Mouse (Mus musculus) forebrain, embryonic 11.5 days (tissue): ENCODE measurements around the gene Phb2. TPM values are rescaled to one million over a fixed set of nuclear protein-coding genes. Genes with fewer than 3 reads are reported as not detected.
A peak's percentile ranks its signal among the peaks of the same experiment; 100 is the strongest.

Experiments used
- microRNA counts: library from miRNA; unstranded; fragments of <30 nt; microRNA quantifications from one replicate; lab custom pipeline; 2015
- microRNA-seq: library from miRNA; unstranded; fragments of <30 nt; microRNA quantifications from one replicate; pipeline ENCODE4, GENCODE M21; 2016; ENCODE audit not compliant: insufficient number of aligned reads
- polyA plus RNA-seq: library from polyadenylated mRNA; unstranded; fragments of >200 nt; fragmentation: Nextera tagmentation; extraction: Ambion mirVana; gene quantifications from 2 replicates; pipeline ENCODE4 v1.2.1, GENCODE M21; 2014

Gene Phb2
- polyA plus RNA-seq, 1 experiment from 2014 or later, result 376 TPM

MicroRNAs encoded within 50 kb of the gene (microRNA counts, 519-probe panel; counts per million panel counts)
- microRNA mmu-miR-141 (lab: Ali Mortazavi, UCI) (31.2 counts per million), microRNA mmu-miR-200c (lab: Ali Mortazavi, UCI) (3,795 counts per million, percentile 25 among the panel's probes with 10 or more counts)

Small RNAs within 50 kb of the gene (microRNA-seq; reads per million reads assigned to microRNA genes)
- gene Mir141 (145 reads per million, percentile 40 among the genes with 10 or more reads in this experiment), gene Mir200c (1,163 reads per million, percentile 69 among the genes with 10 or more reads in this experiment)

Other genes starting within 250 kb of the Phb2 start
- 12.8 and 15.2 TPM in 2 replicates for gene Clstn3, start 247.5 kb upstream of the Phb2 start, polyA plus RNA-seq
- 0.08 and 0.21 TPM in 2 replicates for gene C1rl, start 219.2 kb upstream of the Phb2 start, polyA plus RNA-seq
- gene C1ra, start 199.9 kb upstream of the Phb2 start, polyA plus RNA-seq, result 0.08 and 0.35 TPM in 2 replicates
- gene C1s1, start 170.0 kb upstream of the Phb2 start, polyA plus RNA-seq, result 0.33 TPM in 1 of 2 replicates, not detected in the other
- not detected in 2 replicates for gene C1rb, start 142.0 kb upstream of the Phb2 start, polyA plus RNA-seq
- not detected in 2 replicates for gene C1s2, start 76.3 kb upstream of the Phb2 start, polyA plus RNA-seq
- gene Lpcat3, start 49.3 kb upstream of the Phb2 start, polyA plus RNA-seq, result 34.3 and 35.5 TPM in 2 replicates
- gene Emg1, start 158 bp upstream of the Phb2 start, polyA plus RNA-seq, result 227 and 228 TPM in 2 replicates
- 4.8 and 4.9 TPM in 2 replicates for gene Ptpn6, start 26.4 kb downstream of the Phb2 start, polyA plus RNA-seq
- 509 and 514 TPM in 2 replicates for gene Grcc10, start 29.0 kb downstream of the Phb2 start, polyA plus RNA-seq
- gene Gm45234, start 43.7 kb downstream of the Phb2 start, polyA plus RNA-seq, result not detected in 2 replicates
- gene Atn1, start 44.2 kb downstream of the Phb2 start, polyA plus RNA-seq, result 13.9 and 14.4 TPM in 2 replicates
- gene Eno2, start 57.3 kb downstream of the Phb2 start, polyA plus RNA-seq, result 5.8 and 6.0 TPM in 2 replicates
- gene Lrrc23, start 67.4 kb downstream of the Phb2 start, polyA plus RNA-seq, result 4.5 and 6.8 TPM in 2 replicates
- 7.5 and 8.4 TPM in 2 replicates for gene Spsb2, start 96.3 kb downstream of the Phb2 start, polyA plus RNA-seq
- 875 and 885 TPM in 2 replicates for gene Tpi1, start 102.0 kb downstream of the Phb2 start, polyA plus RNA-seq
- gene Usp5, start 117.1 kb downstream of the Phb2 start, polyA plus RNA-seq, result 182 and 184 TPM in 2 replicates
- 276 and 307 TPM in 2 replicates for gene Cdca3, start 117.2 kb downstream of the Phb2 start, polyA plus RNA-seq
- 0.71 and 1.1 TPM in 2 replicates for gene Gnb3, start 127.9 kb downstream of the Phb2 start, polyA plus RNA-seq
- 17.3 and 17.8 TPM in 2 replicates for gene P3h3, start 145.4 kb downstream of the Phb2 start, polyA plus RNA-seq
- 2.7 and 2.8 TPM in 2 replicates for gene Gpr162, start 151.6 kb downstream of the Phb2 start, polyA plus RNA-seq
- not detected in 2 replicates for gene Cd4, start 175.9 kb downstream of the Phb2 start, polyA plus RNA-seq
- gene Lag3, start 199.4 kb downstream of the Phb2 start, polyA plus RNA-seq, result 2.3 and 2.5 TPM in 2 replicates
- 369 and 455 TPM in 2 replicates for gene Ptms, start 207.8 kb downstream of the Phb2 start, polyA plus RNA-seq
- 450 and 480 TPM in 2 replicates for gene Mlf2, start 219.1 kb downstream of the Phb2 start, polyA plus RNA-seq